ENCODE assay signal across 8 mouse cellular contexts in the genomic region with DNA sequence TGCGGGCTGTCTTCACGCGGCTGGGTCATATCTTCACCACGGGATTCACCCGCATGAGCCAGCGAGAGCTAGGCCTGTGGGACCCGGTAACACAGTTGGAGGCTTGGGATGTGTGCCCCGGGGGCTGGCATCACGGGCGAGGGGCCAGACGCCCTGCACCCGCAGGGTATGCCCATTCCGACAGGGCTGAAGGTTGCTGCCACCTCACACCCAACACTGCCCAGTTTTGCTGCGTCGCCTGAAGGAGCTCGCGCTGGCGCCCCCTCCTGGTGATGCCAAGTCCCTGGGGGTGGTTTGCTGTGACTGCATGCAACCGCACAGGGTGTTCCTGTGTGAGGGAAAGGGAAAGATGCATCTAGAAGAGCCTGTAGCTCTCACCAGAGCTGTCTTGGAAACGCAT. TPM values are rescaled to one million over a fixed set of nuclear protein-coding genes. Genes with fewer than 3 reads are reported as not detected.
DNase-seq lines count a peak whose midpoint lies in the region; ATAC-seq lines count a peak whose summit lies in the region.

No protein-coding gene starts in this region.

- peak overlapping the region; percentile 41 for H3K4me2 ChIP-seq in intestine, embryonic 15.5 days (replicated peaks)
- peak overlapping the region; percentile 35; the same call in 1 of the 2 replicates for H3K4me2 ChIP-seq in limb, embryonic 12.5 days
- H3K4me2 ChIP-seq in midbrain, embryonic 14.5 days (ENCODE audit: low read length): 0 out of 2 replicates have a peak overlapping the region, but pooled peaks have one; percentile 4

- no peak overlapping the region for H3K9ac ChIP-seq in intestine, embryonic 15.5 days
- no peak overlapping the region for H3K9ac ChIP-seq in limb, embryonic 12.5 days (replicated peaks)
- H3K9ac ChIP-seq in midbrain, embryonic 14.5 days (replicated peaks; ENCODE audit: low read length): no peak overlapping the region

- DNase-seq in left cerebral cortex, adult 18-20 months (ENCODE audit: low spot score in 2 of 2): peak; percentile 83 to 85
- DNase-seq in left cerebral cortex, adult 11 months (ENCODE audit: low spot score): no peak
- peak; percentile 83 to 90 for DNase-seq in cerebellum, postnatal 25 days
- DNase-seq in gastrocnemius, adult 8-10 months (ENCODE audit: low spot score in 2 of 2): peak; percentile 63 to 64
- peak; percentile 77 for DNase-seq in midbrain, embryonic 14.5 days
- peak; percentile 56 to 83 for DNase-seq in spleen, adult 18-20 months

- no peak overlapping the region for H3K27ac ChIP-seq in intestine, embryonic 15.5 days
- no peak overlapping the region for H3K27ac ChIP-seq in limb, embryonic 12.5 days
- no peak overlapping the region for H3K27ac ChIP-seq in midbrain, embryonic 14.5 days (replicated peaks; ENCODE audit: low read depth, low read length)

- no peak; the same call in 1 of the 2 replicates for ATAC-seq in intestine, embryonic 15.5 days
- ATAC-seq in limb, embryonic 12.5 days (ENCODE audit: insufficient number of reproducible peaks, insufficient read depth, low FRiP score, low TSS enrichment, low read depth): no peak
- ATAC-seq in midbrain, embryonic 14.5 days (ENCODE audit: low FRiP score, low TSS enrichment): no peak

- H3K27me3 ChIP-seq in intestine, embryonic 15.5 days (replicated peaks): peaks cover 53% of the 10 kb centered on the region
- H3K27me3 ChIP-seq in limb, embryonic 12.5 days: peaks cover 72% of the 10 kb centered on the region
- H3K27me3 ChIP-seq in midbrain, embryonic 14.5 days (ENCODE audit: control insufficient read depth, insufficient read depth, low read length): peaks cover 37% of the 10 kb centered on the region; the same call in 1 of the 2 replicates

- H3K4me3 ChIP-seq in intestine, embryonic 15.5 days (replicated peaks): no peak overlapping the region
- H3K4me3 ChIP-seq in limb, embryonic 12.5 days (replicated peaks): no peak overlapping the region
- H3K4me3 ChIP-seq in midbrain, embryonic 14.5 days (replicated peaks; ENCODE audit: low read depth, low read length): no peak overlapping the region

- H3K36me3 ChIP-seq in intestine, embryonic 15.5 days: peaks cover 9% of the 10 kb centered on the region
- H3K36me3 ChIP-seq in limb, embryonic 12.5 days: peaks cover 33% of the 10 kb centered on the region
- H3K36me3 ChIP-seq in midbrain, embryonic 14.5 days (ENCODE audit: control insufficient read depth, insufficient read depth, low read length): peaks cover 25% of the 10 kb centered on the region

- peaks cover 5% of the 10 kb centered on the region for H3K4me1 ChIP-seq in intestine, embryonic 15.5 days (replicated peaks)
- H3K4me1 ChIP-seq in limb, embryonic 12.5 days (replicated peaks): peaks cover 17% of the 10 kb centered on the region
- H3K4me1 ChIP-seq in midbrain, embryonic 14.5 days (ENCODE audit: control insufficient read depth, insufficient read depth, low read length): peaks cover 3% of the 10 kb centered on the region

- WGBS in intestine, embryonic 15.5 days: 16% methylated on average over 20 of the region's 20 CpGs
- WGBS in limb, embryonic 12.5 days: 9% methylated on average over 20 of the region's 20 CpGs
- WGBS in midbrain, embryonic 14.5 days: 9% methylated on average over 20 of the region's 20 CpGs

- H3K9me3 ChIP-seq in intestine, embryonic 15.5 days: no peaks in the 10 kb centered on the region
- H3K9me3 ChIP-seq in limb, embryonic 12.5 days: no peaks in the 10 kb centered on the region
- H3K9me3 ChIP-seq in midbrain, embryonic 14.5 days (ENCODE audit: control insufficient read depth, low read length): no peaks in the 10 kb centered on the region

RNA-seq across cellular contexts. Expression of a gene that starts 5.6 kb away (rescaled TPM):
- 10 to 100 TPM; 37.6 to 48.5 TPM for total RNA-seq in left cerebral cortex, adult 18-20 months (2021)
- total RNA-seq in gastrocnemius, adult 8-10 months (2022): 100 to 1,000 TPM; 159 to 184 (median 168) TPM
- 0.06 TPM in 1 of 2 replicates, not detected in the other for polyA plus RNA-seq in intestine, embryonic 15.5 days (2015; fragmentation: Nextera tagmentation; extraction: Ambion mirVana)
- 0.33 and 0.54 TPM in 2 replicates for polyA plus RNA-seq in limb, embryonic 12.5 days (2016; fragmentation: Nextera tagmentation; extraction: Ambion mirVana)
- polyA plus RNA-seq in midbrain, embryonic 14.5 days (2014; fragmentation: Nextera tagmentation; extraction: Ambion mirVana): 0.26 and 0.32 TPM in 2 replicates

RNA-seq across cellular contexts. Expression of a gene that starts 21.7 kb away (rescaled TPM):
- 10 to 100 TPM; 80.5 to 82.5 TPM for total RNA-seq in left cerebral cortex, adult 18-20 months (2021)
- 10 to 100 TPM in 3 of 4 experiments, 1 to 10 TPM in 1; 9.1 to 13.7 (median 11.7) TPM for total RNA-seq in gastrocnemius, adult 8-10 months (2022)
- 4.9 and 5.1 TPM in 2 replicates for polyA plus RNA-seq in intestine, embryonic 15.5 days (2015; fragmentation: Nextera tagmentation; extraction: Ambion mirVana)
- polyA plus RNA-seq in limb, embryonic 12.5 days (2016; fragmentation: Nextera tagmentation; extraction: Ambion mirVana): 12.9 and 13.1 TPM in 2 replicates
- polyA plus RNA-seq in midbrain, embryonic 14.5 days (2014; fragmentation: Nextera tagmentation; extraction: Ambion mirVana): 42.6 and 43.7 TPM in 2 replicates

RNA-seq across cellular contexts. Expression of a gene that starts 25.6 kb away (rescaled TPM):
- total RNA-seq in left cerebral cortex, adult 18-20 months (2021): 100 to 1,000 TPM; 282 to 319 TPM
- total RNA-seq in gastrocnemius, adult 8-10 months (2022): 10 to 100 TPM; 25.7 to 34.1 (median 29.7) TPM
- 10.7 and 11.8 TPM in 2 replicates for polyA plus RNA-seq in intestine, embryonic 15.5 days (2015; fragmentation: Nextera tagmentation; extraction: Ambion mirVana)
- polyA plus RNA-seq in limb, embryonic 12.5 days (2016; fragmentation: Nextera tagmentation; extraction: Ambion mirVana): 10.2 and 10.3 TPM in 2 replicates
- 23.1 and 25.1 TPM in 2 replicates for polyA plus RNA-seq in midbrain, embryonic 14.5 days (2014; fragmentation: Nextera tagmentation; extraction: Ambion mirVana)

RNA-seq across cellular contexts. Expression of a gene that starts 47.1 kb away (rescaled TPM):
- 1 to 10 TPM in 1 of 2 experiments, under 1 TPM in 1; 0.77 to 1.3 TPM for total RNA-seq in left cerebral cortex, adult 18-20 months (2021)
- under 1 TPM; 0.10 to 0.92 (median 0.39) TPM for total RNA-seq in gastrocnemius, adult 8-10 months (2022)
- 3.5 and 3.6 TPM in 2 replicates for polyA plus RNA-seq in intestine, embryonic 15.5 days (2015; fragmentation: Nextera tagmentation; extraction: Ambion mirVana)
- 1.5 and 2.4 TPM in 2 replicates for polyA plus RNA-seq in limb, embryonic 12.5 days (2016; fragmentation: Nextera tagmentation; extraction: Ambion mirVana)
- 1.8 and 2.0 TPM in 2 replicates for polyA plus RNA-seq in midbrain, embryonic 14.5 days (2014; fragmentation: Nextera tagmentation; extraction: Ambion mirVana)

RNA-seq across cellular contexts. Expression of a gene that starts 48.0 kb away (rescaled TPM):
- 1 to 10 TPM; 4.1 to 4.5 TPM for total RNA-seq in left cerebral cortex, adult 18-20 months (2021)
- 1 to 10 TPM; 3.3 to 6.0 (median 3.8) TPM for total RNA-seq in gastrocnemius, adult 8-10 months (2022)
- 28.5 and 29.1 TPM in 2 replicates for polyA plus RNA-seq in intestine, embryonic 15.5 days (2015; fragmentation: Nextera tagmentation; extraction: Ambion mirVana)
- 49.1 and 53.2 TPM in 2 replicates for polyA plus RNA-seq in limb, embryonic 12.5 days (2016; fragmentation: Nextera tagmentation; extraction: Ambion mirVana)
- 11.7 and 12.0 TPM in 2 replicates for polyA plus RNA-seq in midbrain, embryonic 14.5 days (2014; fragmentation: Nextera tagmentation; extraction: Ambion mirVana)
